Mouse (Mus musculus) adrenal gland, postnatal 4 days (tissue): Measurements from ENCODE around the gene P2ry6. TPM values are rescaled to one million over a fixed set of nuclear protein-coding genes. Genes with fewer than 3 reads are reported as not detected.

Source experiments
- total RNA-seq, 2 experiments: library from RNA; stranded (reverse); gene quantifications; 2 replicates each; pipeline ENCODE4 v1.2.3; 2021

The P2ry6 gene
- total RNA-seq, 2 experiments from 2014 or later = 6.5 to 7.1 TPM

Other genes with a start within 250 kb of the P2ry6 start
- 1 to 10 TPM; 5.8 to 6.0 TPM for gene Relt, start 111.2 kb downstream of the P2ry6 start, total RNA-seq
- gene Arhgef17, start 42.5 kb downstream of the P2ry6 start, total RNA-seq = 10 to 100 TPM; 73.3 to 79.3 TPM
- 1 to 10 TPM; 2.7 to 2.8 TPM for gene P2ry2, start 38.2 kb upstream of the P2ry6 start, total RNA-seq
- 10 to 100 TPM; 37.8 to 39.9 TPM for gene Fchsd2, start 118.2 kb upstream of the P2ry6 start, total RNA-seq